Mouse (Mus musculus): ENCODE measurements around the gene Sfta2. TPM values are rescaled to one million over a fixed set of nuclear protein-coding genes. Genes with fewer than 3 reads are reported as not detected.

The Sfta2 gene
- polyA plus RNA-seq, 1 experiment from 2014 or later, result not detected

- no peaks in the 10 kb centered on the region for H3K27me3 ChIP-seq
- in situ Hi-C loops (cut with MboI; ENCODE audit: low pct_unique_long_range_greater_than_20kb), result loop anchor here (5.0 kb wide), 1 partner anchor 85 kb away; no protein-coding TSS in a partner anchor
- ChIA-PET CTCF (interaction anchor here (0.8 to 1.2 kb wide), 4 partner anchors 69 to 89 kb away, joined by 3 to 4 read pairs (median 3); no protein-coding TSS in a partner anchor), POLR2A (interaction anchor here (0.7 to 1.8 kb wide), 6 partner anchors 14 to 33 kb away, joined by 3 to 7 read pairs (median 4); no protein-coding TSS in a partner anchor)
- DNase-seq (ENCODE audit: low read depth, low spot score), result peak; percentile 62
- no peak for TF ChIP-seq CTCF (IDR thresholded peaks at IDR 0.05)
- ATAC-seq, result peak; percentile 24
Measured at GRCm38 (mm10) chr17:35667334-35668065, 66.2 kb downstream of the Sfta2 start, which contains the start of gene Vars2. Gene Vars2, minus strand, starts transcription at chr17:35667592.

- ChIA-PET CTCF (interaction anchor here (0.8 to 1.0 kb wide), 3 partner anchors 15 to 86 kb away, joined by 3 read pairs; no protein-coding TSS in a partner anchor), POLR2A (no interaction called here)
- ATAC-seq, result no peak
- no peaks in the 10 kb centered on the region for H3K27me3 ChIP-seq
- in situ Hi-C loops (cut with MboI; ENCODE audit: low pct_unique_long_range_greater_than_20kb), result loop anchor here (5.0 kb wide), 1 partner anchor 87 kb away; no protein-coding TSS in a partner anchor
- no peak for DNase-seq (ENCODE audit: low read depth, low spot score)
- TF ChIP-seq CTCF (IDR thresholded peaks at IDR 0.05), result no peak
Measured at GRCm38 (mm10) chr17:35669731-35670130, 68.4 kb downstream of the Sfta2 start.

DNA sequence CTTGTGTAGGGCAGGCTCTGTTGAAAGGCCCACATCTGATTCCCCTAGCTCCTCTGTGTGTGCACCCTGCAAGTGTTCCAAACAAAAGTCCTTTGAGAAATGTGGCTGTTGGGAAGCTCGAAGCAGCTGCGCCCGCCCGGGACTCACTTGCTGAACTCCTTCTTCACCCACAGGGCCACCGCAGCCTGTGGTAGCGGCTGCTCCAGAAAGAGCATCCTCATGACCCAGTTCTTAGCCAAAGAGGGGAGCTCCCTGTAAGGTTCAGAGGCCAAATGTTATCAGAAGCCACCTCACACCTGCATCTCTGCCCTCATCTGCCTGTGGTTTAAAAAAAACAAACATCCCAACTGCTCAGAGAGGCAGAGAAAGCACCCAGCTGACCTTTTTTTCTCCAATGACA, 70.5 kb downstream of the Sfta2 start:
- in situ Hi-C loops (cut with MboI; ENCODE audit: low pct_unique_long_range_greater_than_20kb), result no loop called here
- TF ChIP-seq CTCF (IDR thresholded peaks at IDR 0.05), result no peak
- ChIA-PET CTCF (interaction anchor here (0.8 to 1.5 kb wide), 5 partner anchors 10 to 81 kb away, joined by 3 to 4 read pairs (median 3); no protein-coding TSS in a partner anchor), POLR2A (interaction anchor here (1.0 kb wide), 1 partner anchor 12 kb away, joined by 3 read pairs; no protein-coding TSS in a partner anchor)
- DNase-seq (ENCODE audit: low read depth, low spot score) (no peak), ATAC-seq (no peak)
- no peaks in the 10 kb centered on the region for H3K27me3 ChIP-seq

GRCm38 (mm10) chr17:35672527-35672926, 71.2 kb downstream of the Sfta2 start:
- in situ Hi-C loops (cut with MboI; ENCODE audit: low pct_unique_long_range_greater_than_20kb), result no loop called here
- no peaks in the 10 kb centered on the region for H3K27me3 ChIP-seq
- TF ChIP-seq CTCF (IDR thresholded peaks at IDR 0.05), result no peak
- POLR2A ChIA-PET, result interaction anchor here (0.6 to 2.0 kb wide), 3 partner anchors 11 to 54 kb away, joined by 3 to 4 read pairs (median 3); no protein-coding TSS in a partner anchor
- DNase-seq (ENCODE audit: low read depth, low spot score) (no peak), ATAC-seq (no peak)
- CTCF ChIA-PET, result interaction anchor here (1.0 to 1.5 kb wide), 2 partner anchors 11 to 53 kb away, joined by 3 read pairs; no protein-coding TSS in a partner anchor

DNA sequence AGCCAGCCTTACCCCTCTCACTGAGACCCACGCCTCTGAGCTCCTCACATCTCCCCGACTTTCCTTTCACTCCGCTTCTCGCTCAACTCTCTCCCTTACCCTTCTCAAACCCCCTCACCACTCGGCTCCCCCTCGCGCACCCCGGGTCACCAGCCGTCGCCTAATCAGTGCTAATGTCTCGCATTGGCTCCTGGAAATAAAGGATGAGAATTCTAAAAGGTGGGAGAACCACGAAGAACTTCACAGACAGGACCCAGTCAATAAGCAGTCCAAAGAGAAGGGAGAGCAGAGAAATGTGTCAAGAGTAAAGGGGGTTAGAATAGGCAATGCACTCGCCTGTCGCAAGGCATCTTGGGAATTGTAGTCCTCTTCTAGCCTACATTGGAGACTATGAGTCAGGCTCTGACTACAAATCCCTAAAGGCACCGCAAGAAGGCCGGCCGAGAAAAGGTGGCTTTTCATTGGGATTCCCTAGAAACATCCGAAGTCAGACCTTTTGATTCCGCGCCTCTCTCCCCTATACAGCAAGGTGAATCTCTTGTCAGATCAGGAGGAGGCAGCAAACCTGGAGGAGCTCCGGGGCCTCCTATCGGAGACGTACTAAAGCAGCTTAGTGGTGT, 72.2 kb downstream of the Sfta2 start, which contains the start of gene Gtf2h4:
Gene Gtf2h4 (minus strand): TSS at position 324 of the 620 bp plus-strand sequence.
- no peak for TF ChIP-seq CTCF (IDR thresholded peaks at IDR 0.05)
- CTCF ChIA-PET, result interaction anchor here (1.0 kb wide), 1 partner anchor 52 kb away, joined by 3 read pairs; no protein-coding TSS in a partner anchor
- POLR2A ChIA-PET, result interaction anchor here (0.6 to 2.0 kb wide), 2 partner anchors 23 to 53 kb away, joined by 3 to 4 read pairs; no protein-coding TSS in a partner anchor
- peak; percentile 83 for DNase-seq (ENCODE audit: low read depth, low spot score)
- H3K27me3 ChIP-seq, result no peaks in the 10 kb centered on the region
- ATAC-seq, result peak; percentile 69
- in situ Hi-C loops (cut with MboI; ENCODE audit: low pct_unique_long_range_greater_than_20kb), result no loop called here

GRCm38 (mm10) chr17:35680591-35680990, 79.2 kb downstream of the Sfta2 start:
- no peak for DNase-seq (ENCODE audit: low read depth, low spot score)
- no peak for ATAC-seq
- no peak for TF ChIP-seq CTCF (IDR thresholded peaks at IDR 0.05)
- in situ Hi-C loops (cut with MboI; ENCODE audit: low pct_unique_long_range_greater_than_20kb), result no loop called here
- ChIA-PET POLR2A (interaction anchor here (0.6 to 1.6 kb wide), 4 partner anchors 10 to 17 kb away, joined by 3 to 4 read pairs (median 4); no protein-coding TSS in a partner anchor), CTCF (interaction anchor here (1.3 to 3.4 kb wide), 3 partner anchors 12 to 45 kb away, joined by 5 to 14 read pairs (median 6); no protein-coding TSS in a partner anchor)
- H3K27me3 ChIP-seq, result no peaks in the 10 kb centered on the region

DNA sequence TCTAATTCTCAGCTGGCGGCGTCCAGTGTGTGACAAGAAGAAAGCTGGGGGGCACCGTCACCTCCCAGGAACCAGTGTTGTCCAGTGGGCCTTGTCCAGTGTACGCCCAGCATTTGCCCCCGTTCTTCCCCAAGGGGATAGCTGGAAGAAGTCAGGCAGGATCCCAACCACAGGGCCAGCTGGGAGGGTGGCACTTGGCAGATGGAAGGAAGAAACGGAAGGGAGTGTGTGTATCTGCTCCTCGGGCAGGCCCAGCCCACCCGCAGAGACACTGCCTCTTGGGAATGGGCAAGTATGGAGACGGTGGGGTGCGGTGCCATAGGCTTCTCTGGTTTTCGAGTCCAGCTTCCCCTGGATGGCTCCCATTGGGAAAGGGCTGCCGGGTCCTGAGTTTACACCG, 80.6 kb downstream of the Sfta2 start:
- H3K27me3 ChIP-seq, result no peaks in the 10 kb centered on the region
- POLR2A ChIA-PET, result interaction anchor here (1.3 to 1.6 kb wide), 2 partner anchors 11 to 16 kb away, joined by 4 read pairs; no protein-coding TSS in a partner anchor
- DNase-seq (ENCODE audit: low read depth, low spot score) (no peak), ATAC-seq (no peak)
- in situ Hi-C loops (cut with MboI; ENCODE audit: low pct_unique_long_range_greater_than_20kb), result no loop called here
- CTCF ChIA-PET, result interaction anchor here (0.7 to 3.4 kb wide), 7 partner anchors 9 to 55 kb away, joined by 3 to 14 read pairs (median 4); no protein-coding TSS in a partner anchor
- no peak for TF ChIP-seq CTCF (IDR thresholded peaks at IDR 0.05)

GRCm38 (mm10) chr17:35685061-35685460, 83.7 kb downstream of the Sfta2 start:
- in situ Hi-C loops (cut with MboI; ENCODE audit: low pct_unique_long_range_greater_than_20kb), result no loop called here
- ChIA-PET CTCF (interaction anchor here (1.4 kb wide), 2 partner anchors 13 to 15 kb away, joined by 3 read pairs; no protein-coding TSS in a partner anchor), POLR2A (interaction anchor here (1.0 to 1.2 kb wide), 2 partner anchors 12 to 17 kb away, joined by 3 to 4 read pairs; partner anchors contain the start of gene Vars2)
- no peak for TF ChIP-seq CTCF (IDR thresholded peaks at IDR 0.05)
- ATAC-seq (no peak), DNase-seq (ENCODE audit: low read depth, low spot score) (no peak)
- H3K27me3 ChIP-seq, result no peaks in the 10 kb centered on the region

DNA sequence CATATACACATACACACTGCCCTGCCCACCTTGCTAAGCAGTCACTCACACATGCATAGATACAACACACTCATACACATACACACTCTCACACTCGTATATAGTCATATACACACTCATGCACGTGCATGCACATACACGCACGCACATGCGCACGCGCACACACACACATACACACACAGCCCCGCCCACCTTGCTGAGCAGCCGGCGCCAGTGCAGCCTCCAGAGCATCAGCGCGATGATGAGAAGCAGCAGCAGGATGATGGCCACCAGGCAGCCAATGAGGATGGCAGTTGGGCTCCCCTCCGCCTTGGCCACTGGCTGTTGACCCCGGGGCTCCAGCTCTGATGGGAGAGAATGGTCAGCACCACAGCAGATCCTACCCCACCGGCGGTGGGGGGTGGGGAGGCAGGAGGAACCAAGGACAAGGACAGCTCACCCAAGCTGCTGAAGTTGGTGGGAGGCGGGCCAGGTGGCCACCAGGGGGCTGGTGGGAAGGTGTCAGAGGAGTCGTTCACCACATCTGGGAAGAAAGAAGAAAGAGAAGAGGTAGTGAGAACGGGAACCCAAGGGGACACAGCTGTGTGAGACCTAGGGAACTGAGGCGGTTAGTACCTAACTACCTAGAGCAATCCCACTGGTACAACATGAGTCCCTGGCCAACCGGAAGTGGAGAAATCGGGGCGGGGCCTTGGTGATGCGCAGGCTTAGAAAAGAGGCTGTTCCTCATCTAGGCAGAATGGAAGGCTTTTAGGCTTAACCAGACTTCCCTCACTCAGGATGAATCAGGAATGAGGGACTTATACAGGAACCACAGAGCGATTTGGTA, 87.2 kb downstream of the Sfta2 start:
- ATAC-seq (no peak), DNase-seq (ENCODE audit: low read depth, low spot score) (no peak)
- ChIA-PET POLR2A (no interaction called here), CTCF (no interaction called here)
- in situ Hi-C loops (cut with MboI; ENCODE audit: low pct_unique_long_range_greater_than_20kb), result no loop called here
- no peaks in the 10 kb centered on the region for H3K27me3 ChIP-seq
- no peak for TF ChIP-seq CTCF (IDR thresholded peaks at IDR 0.05)

All from Patski (cell line).